Mouse (Mus musculus) embryonic facial prominence, embryonic 15.5 days (tissue): Measurements from ENCODE around the gene Pnrc1. TPM values are rescaled to one million over a fixed set of nuclear protein-coding genes. Genes with fewer than 3 reads are reported as not detected.
"Not testable (repeated sequence)": the region's sequence is repeated elsewhere in the genome, so short reads cannot be mapped to it uniquely, and the experiment has no call there.

Source experiments
- ATAC-seq: fragments of 200-750 bp; cut with Nextera tagmentation; 2 replicates; pipeline ENCODE4 v1.8.0; 2017; ENCODE audit warnings: low read depth, moderate TSS enrichment; ENCODE audit not compliant: insufficient number of reproducible peaks, low FRiP score, low TSS enrichment
- H3K27ac ChIP-seq: fragments of 300-500 bp; sonication (generic); replicated peaks from 2 replicates; pipeline ENCODE4 v1.5.1; 2015; ENCODE audit warnings: mild to moderate bottlenecking, inconsistent platforms
- H3K27me3 ChIP-seq: fragments of 300-500 bp; sonication (generic); 2 replicates; pipeline ENCODE4 v1.6.1; 2015; ENCODE audit warnings: inconsistent platforms
- H3K36me3 ChIP-seq: fragments of 300-500 bp; sonication (generic); 2 replicates; pipeline ENCODE4 v1.6.1; 2015; ENCODE audit warnings: mild to moderate bottlenecking, inconsistent platforms
- H3K4me1 ChIP-seq: fragments of 300-500 bp; sonication (generic); 2 replicates; pipeline ENCODE4 v1.6.1; 2015; ENCODE audit warnings: inconsistent platforms
- H3K4me2 ChIP-seq: fragments of 300-500 bp; sonication (generic); replicated peaks from 2 replicates; pipeline ENCODE4 v1.6.1; 2015; ENCODE audit warnings: mild to moderate bottlenecking, inconsistent platforms
- H3K4me3 ChIP-seq: fragments of 300-500 bp; sonication (generic); replicated peaks from 2 replicates; pipeline ENCODE4 v1.5.1; 2015; ENCODE audit warnings: mild to moderate bottlenecking, inconsistent platforms
- H3K9ac ChIP-seq: fragments of 300-500 bp; sonication (generic); 2 replicates; pipeline ENCODE4 v1.6.1; 2015; ENCODE audit warnings: inconsistent platforms
- H3K9me3 ChIP-seq: fragments of 300-500 bp; sonication (generic); replicated peaks from 2 replicates; pipeline ENCODE4 v1.6.1; 2016; ENCODE audit warnings: inconsistent platforms
- WGBS: fragments of 180-500 bp; shearing (Covaris S2); methylation state at CpG from one replicate; pipeline ENCODE4 v1.1.7; 2015; 5-methylcytosine and 5-hydroxymethylcytosine counted together
- polyA plus RNA-seq: library from polyadenylated mRNA; unstranded; fragments of >200 nt; fragmentation: Nextera tagmentation; extraction: Ambion mirVana; gene quantifications from 2 replicates; pipeline ENCODE4 v1.2.1, GENCODE M21; 2015

Pnrc1 gene
- polyA plus RNA-seq, 1 experiment from 2014 or later = 116 TPM

- not testable (repeated sequence) for ATAC-seq, H3K4me1 ChIP-seq
- 70% methylated on average over 6 of the region's 6 CpGs for WGBS
Observed at GRCm38 (mm10) chr4:33300891-33301665, 11.1 kb upstream of the Pnrc1 start.

GRCm38 (mm10) chr4:33292409-33293370 is 2.7 kb upstream of the Pnrc1 start:
- H3K4me2 ChIP-seq = 0 out of 2 replicates have a peak overlapping the region, but pooled peaks have one; percentile 19
- no peak overlapping the region for H3K4me3 ChIP-seq
- H3K4me1 ChIP-seq = 0 out of 2 replicates have a peak, but pooled peaks cover 8% of the 10 kb centered on the region
- H3K27me3 ChIP-seq = no peaks in the 10 kb centered on the region
- no peaks in the 10 kb centered on the region for H3K9me3 ChIP-seq
- 18% methylated on average over 16 of the region's 16 CpGs for WGBS
- no peak overlapping the region for H3K27ac ChIP-seq
- no peak overlapping the region for H3K9ac ChIP-seq
- ATAC-seq = no peak
- no peaks in the 10 kb centered on the region for H3K36me3 ChIP-seq

More at GRCm38 (mm10) chr4:33300891-33301665, 11.1 kb upstream of the Pnrc1 start:
- not testable (repeated sequence) for H3K9ac ChIP-seq, H3K4me2 ChIP-seq, H3K27ac ChIP-seq, H3K36me3 ChIP-seq, H3K9me3 ChIP-seq, H3K4me3 ChIP-seq, H3K27me3 ChIP-seq

DNA sequence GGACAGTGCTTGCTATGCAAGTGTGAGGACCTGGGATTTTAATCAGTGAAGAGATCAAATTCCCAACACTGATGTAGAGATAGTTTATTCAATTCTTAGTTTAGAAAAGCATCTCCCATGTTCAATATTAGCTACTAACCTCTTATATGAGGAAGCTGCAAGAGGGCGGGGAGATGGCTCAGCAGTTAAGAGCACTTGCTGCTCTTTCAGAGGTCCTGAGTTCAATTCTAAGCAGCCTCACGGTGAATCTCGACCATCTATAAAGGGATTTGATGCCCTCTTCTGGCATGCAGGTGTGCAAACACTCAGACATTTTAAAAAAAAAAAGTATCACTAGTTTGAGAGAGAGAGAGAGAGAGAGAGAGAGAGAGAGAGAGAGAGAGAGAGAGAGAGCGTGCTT is 915 bp upstream of the Pnrc1 start:
- Histone ChIP-seq H3K4me3 (no peak overlapping the region), H3K9me3 (no peaks in the 10 kb centered on the region), H3K27me3 (no peaks in the 10 kb centered on the region), H3K36me3 (no peaks in the 10 kb centered on the region), H3K4me2 (no peak overlapping the region), H3K27ac (no peak overlapping the region), H3K9ac (no peak overlapping the region), H3K4me1 (0 out of 2 replicates have a peak, but pooled peaks cover 8% of the 10 kb centered on the region)
- ATAC-seq = no peak
- 44% methylated on average over 4 of the region's 4 CpGs for WGBS

DNA sequence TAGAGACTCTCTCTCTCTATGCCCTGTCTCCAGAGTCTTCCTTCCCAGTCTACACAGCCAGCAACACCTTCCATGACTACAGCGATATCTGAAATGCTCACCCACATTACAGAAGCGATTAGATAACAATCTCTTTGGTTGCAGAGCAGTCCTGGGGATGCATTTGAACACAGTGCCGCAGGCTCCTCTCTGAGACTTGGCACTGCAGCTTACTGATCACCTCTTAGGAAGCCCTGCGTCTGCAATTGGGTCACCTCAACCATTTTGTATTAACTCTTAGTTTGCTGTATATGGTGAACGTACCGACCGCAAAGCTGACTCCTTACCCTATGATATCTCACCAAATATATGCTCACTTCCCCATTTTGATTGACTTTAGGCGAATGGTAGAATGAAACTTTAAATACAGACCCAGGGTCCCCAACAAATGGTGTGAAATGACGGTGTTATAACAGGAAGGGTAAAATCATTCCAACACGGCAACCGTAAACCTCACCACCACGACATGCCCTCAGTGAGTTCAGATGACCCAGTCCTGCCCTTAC is 785 bp downstream of the Pnrc1 start:
- peak overlapping the region; percentile 31 for H3K4me3 ChIP-seq
- peak overlapping the region; percentile 41 for H3K4me2 ChIP-seq
- H3K36me3 ChIP-seq = no peaks in the 10 kb centered on the region
- no peaks in the 10 kb centered on the region for H3K9me3 ChIP-seq
- no peak for ATAC-seq
- no peaks in the 10 kb centered on the region for H3K27me3 ChIP-seq
- WGBS = 76% methylated on average over 12 of the region's 12 CpGs
- H3K4me1 ChIP-seq = 0 out of 2 replicates have a peak, but pooled peaks cover 8% of the 10 kb centered on the region
- no peak overlapping the region; the same call in 1 of the 2 replicates for H3K27ac ChIP-seq
- no peak overlapping the region for H3K9ac ChIP-seq

GRCm38 (mm10) chr4:33285448-33285847 is 4.5 kb downstream of the Pnrc1 start:
- Histone ChIP-seq H3K9me3 (no peaks in the 10 kb centered on the region), H3K27me3 (no peaks in the 10 kb centered on the region), H3K27ac (no peak overlapping the region), H3K4me3 (no peak overlapping the region), H3K4me2 (no peak overlapping the region), H3K4me1 (0 out of 2 replicates have a peak, but pooled peaks cover 5% of the 10 kb centered on the region), H3K36me3 (no peaks in the 10 kb centered on the region), H3K9ac (no peak overlapping the region)
- no peak for ATAC-seq
- WGBS = 85% methylated on average over 8 of the region's 8 CpGs

- Histone ChIP-seq H3K9me3 (no peaks in the 10 kb centered on the region), H3K27ac (no peak overlapping the region), H3K4me2 (no peak overlapping the region), H3K9ac (no peak overlapping the region), H3K36me3 (no peaks in the 10 kb centered on the region), H3K4me3 (no peak overlapping the region), H3K4me1 (0 out of 2 replicates have a peak, but pooled peaks cover 3% of the 10 kb centered on the region), H3K27me3 (no peaks in the 10 kb centered on the region)
- WGBS = 74% methylated on average over 5 of the region's 5 CpGs
- ATAC-seq = no peak
Observed at GRCm38 (mm10) chr4:33284083-33284880, 5.7 kb downstream of the Pnrc1 start.

- WGBS = 53% methylated on average over 3 of the region's 3 CpGs
- no peak for ATAC-seq
- Histone ChIP-seq H3K27me3 (no peaks in the 10 kb centered on the region), H3K9me3 (no peaks in the 10 kb centered on the region), H3K9ac (no peak overlapping the region), H3K4me2 (no peak overlapping the region), H3K36me3 (no peaks in the 10 kb centered on the region), H3K4me1 (no peaks in the 10 kb centered on the region), H3K27ac (no peak overlapping the region), H3K4me3 (no peak overlapping the region)
Observed at GRCm38 (mm10) chr4:33281891-33282685, 7.9 kb downstream of the Pnrc1 start.

GRCm38 (mm10) chr4:33273437-33273836 is 16.5 kb downstream of the Pnrc1 start:
- H3K27me3 ChIP-seq = no peaks in the 10 kb centered on the region
- H3K27ac ChIP-seq = no peak overlapping the region
- H3K4me1 ChIP-seq = no peaks in the 10 kb centered on the region
- H3K36me3 ChIP-seq = no peaks in the 10 kb centered on the region
- no peak overlapping the region for H3K9ac ChIP-seq
- no peaks in the 10 kb centered on the region for H3K9me3 ChIP-seq
- H3K4me2 ChIP-seq = no peak overlapping the region
- ATAC-seq = no peak
- WGBS = 65% methylated on average over 3 of the region's 3 CpGs
- no peak overlapping the region for H3K4me3 ChIP-seq

GRCm38 (mm10) chr4:33270386-33271314 is 19.3 kb downstream of the Pnrc1 start:
- no peaks in the 10 kb centered on the region for H3K27me3 ChIP-seq
- H3K4me1 ChIP-seq = no peaks in the 10 kb centered on the region
- no peak overlapping the region for H3K9ac ChIP-seq
- H3K4me3 ChIP-seq = no peak overlapping the region
- ATAC-seq = no peak
- no peaks in the 10 kb centered on the region for H3K9me3 ChIP-seq
- no peaks in the 10 kb centered on the region for H3K36me3 ChIP-seq
- H3K27ac ChIP-seq = no peak overlapping the region
- 83% methylated on average over 11 of the region's 11 CpGs for WGBS
- no peak overlapping the region for H3K4me2 ChIP-seq
